Mouse (Mus musculus) lung, postnatal 10 days (tissue): ENCODE data around the gene Mvb12a.

ENCODE experiments used
- DNase-seq: peaks from one replicate; pipeline ENCODE4 v3.0.0; 2021

The Mvb12a gene

DNA sequence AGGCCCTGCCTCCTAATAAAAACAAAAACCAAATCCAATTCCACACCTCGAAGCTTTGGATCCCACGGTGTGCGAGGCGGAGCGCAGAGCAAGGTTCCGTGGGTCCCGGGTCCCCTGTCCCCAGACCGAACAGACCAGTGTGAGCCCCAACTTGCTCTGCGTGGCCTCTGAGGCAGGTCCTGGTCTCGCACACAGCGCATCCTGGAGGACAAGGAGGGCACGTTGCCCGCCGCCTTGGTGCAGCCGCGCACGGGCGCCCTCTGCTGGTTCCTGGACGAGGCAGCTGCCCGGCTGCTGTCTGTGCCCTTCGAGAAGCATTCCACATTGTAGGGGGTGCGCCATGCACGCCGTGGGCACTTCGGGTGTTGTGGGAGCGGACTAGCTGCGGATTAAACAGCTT is 53.1 kb downstream of the Mvb12a start:
- DNase-seq, result peak; percentile 91

GRCm38 (mm10) chr8:71596384-71596783 is 53.7 kb downstream of the Mvb12a start:
- no peak for DNase-seq

DNA sequence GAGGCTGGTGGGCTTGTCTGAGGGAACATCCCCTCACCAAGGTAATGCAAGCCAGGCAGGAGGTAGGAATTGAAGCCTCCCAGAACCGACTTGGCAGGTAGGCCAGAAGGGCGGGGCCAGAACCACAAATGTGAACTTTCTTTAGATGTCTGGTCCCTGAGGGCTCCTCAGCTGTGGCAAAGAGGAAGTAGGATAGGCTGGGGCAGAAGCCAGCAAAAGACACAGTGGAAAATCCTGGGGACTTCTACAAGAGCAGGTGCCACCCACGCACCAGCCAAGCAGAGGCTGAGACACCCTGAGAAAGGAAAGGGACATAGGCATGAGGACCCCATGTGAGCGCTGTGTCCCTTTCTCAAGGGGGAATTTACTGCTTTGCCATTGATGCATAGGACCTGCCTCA is 54.1 kb downstream of the Mvb12a start:
- DNase-seq, result no peak

DNA sequence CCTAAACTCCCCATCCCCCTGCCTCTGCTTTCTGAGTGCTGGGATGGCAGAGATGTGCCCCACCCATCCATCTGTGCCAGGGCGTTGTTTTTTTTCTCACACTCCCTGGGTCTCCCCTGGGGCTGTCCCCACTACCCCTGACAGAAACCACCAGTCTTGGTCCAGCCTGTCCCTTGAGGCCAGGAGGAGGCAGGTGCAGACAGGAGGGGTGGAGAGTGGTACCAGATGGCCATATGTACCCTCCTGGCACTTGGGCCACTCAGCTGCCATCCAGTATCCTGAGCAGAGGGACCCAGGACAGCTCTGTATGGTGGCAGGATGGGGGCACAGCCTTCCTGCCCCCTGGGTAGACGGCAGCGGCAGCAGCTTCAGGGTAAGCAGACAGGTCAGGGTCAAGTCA is 54.7 kb downstream of the Mvb12a start, which contains the start of gene Fam129c:
Gene Fam129c (plus strand): TSS at position 198 of the 400 bp plus-strand sequence.
- no peak for DNase-seq
